Mouse (Mus musculus) kidney, postnatal 4 days (tissue): ENCODE data around the gene Hist2h3c2.
A peak's percentile ranks its signal among the peaks of the same experiment; 100 is the strongest.
"Not testable (repeated sequence)": the region's sequence is repeated elsewhere in the genome, so short reads cannot be mapped to it uniquely, and the experiment has no call there.

Source experiments
- DNase-seq, 2 experiments: peaks; one replicate each; pipeline ENCODE4 v3.0.0; 2021; ENCODE audit warnings: mixed read lengths in 2 of 2

The Hist2h3c2 gene

DNA sequence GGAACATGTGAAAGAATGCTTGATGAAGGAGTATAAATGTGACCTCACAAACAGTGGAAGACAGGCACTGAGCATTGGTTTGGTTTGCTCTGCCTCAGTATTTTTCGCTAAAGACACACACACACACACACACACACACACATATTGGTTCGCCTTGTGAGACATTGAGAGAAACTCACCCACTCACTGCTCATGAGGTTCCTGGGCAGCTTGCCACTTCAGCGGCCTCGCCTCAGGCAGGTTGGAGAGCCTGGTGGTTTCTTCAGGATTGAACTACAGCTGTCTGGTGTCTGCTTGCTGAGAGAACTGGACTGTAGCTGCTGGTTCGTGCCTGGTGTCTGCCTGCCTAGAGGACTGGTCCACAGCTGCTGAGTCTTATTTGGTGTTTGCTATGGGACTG is 21.3 kb upstream of the Hist2h3c2 start:
- DNase-seq: no peak

DNA sequence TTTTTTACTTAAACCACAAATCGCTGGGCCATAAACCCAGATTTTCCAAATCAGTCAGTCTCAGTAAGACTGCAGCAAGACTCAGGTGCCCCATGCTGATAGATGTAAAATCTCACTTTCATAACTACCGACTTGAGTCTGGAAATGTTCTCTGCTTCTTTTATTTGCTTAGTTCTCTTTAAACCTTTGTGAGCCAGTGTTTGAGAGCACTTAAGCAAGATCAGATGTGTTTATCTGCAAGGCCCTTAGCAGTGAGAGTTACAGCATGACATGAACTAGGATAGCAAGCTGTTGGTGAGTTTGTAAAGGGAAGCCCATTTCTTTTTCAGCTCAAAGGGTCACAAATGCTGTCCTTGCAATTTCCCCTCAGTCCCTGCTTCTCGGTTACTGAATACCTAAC is 18.3 kb upstream of the Hist2h3c2 start:
- DNase-seq: no peak

- no peak for DNase-seq
Measured at GRCm38 (mm10) chr3:96255926-96256593, 17.1 kb upstream of the Hist2h3c2 start.

GRCm38 (mm10) chr3:96254683-96255355 is 15.9 kb upstream of the Hist2h3c2 start:
- DNase-seq: peak in 1 of 2 experiments; percentile 43

GRCm38 (mm10) chr3:96251787-96252186 is 12.9 kb upstream of the Hist2h3c2 start:
- DNase-seq: no peak

GRCm38 (mm10) chr3:96250890-96251289 is 12.0 kb upstream of the Hist2h3c2 start:
- no peak for DNase-seq

DNA sequence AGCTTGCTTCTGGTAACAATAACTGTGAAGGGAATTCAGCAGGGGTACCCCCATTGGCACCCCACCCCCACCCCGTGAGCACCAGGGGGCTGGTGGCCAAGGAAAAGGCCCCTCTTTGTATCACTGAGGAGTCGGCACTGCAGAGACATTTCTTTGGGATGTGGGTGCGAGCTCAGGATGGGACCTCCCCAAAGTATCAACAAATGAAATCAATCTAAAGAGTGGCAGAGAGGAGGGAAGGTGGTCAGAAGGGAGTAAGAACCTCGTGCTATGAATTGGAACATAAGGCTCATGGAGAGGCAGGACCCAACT is 10.1 kb upstream of the Hist2h3c2 start:
- no peak for DNase-seq

DNA sequence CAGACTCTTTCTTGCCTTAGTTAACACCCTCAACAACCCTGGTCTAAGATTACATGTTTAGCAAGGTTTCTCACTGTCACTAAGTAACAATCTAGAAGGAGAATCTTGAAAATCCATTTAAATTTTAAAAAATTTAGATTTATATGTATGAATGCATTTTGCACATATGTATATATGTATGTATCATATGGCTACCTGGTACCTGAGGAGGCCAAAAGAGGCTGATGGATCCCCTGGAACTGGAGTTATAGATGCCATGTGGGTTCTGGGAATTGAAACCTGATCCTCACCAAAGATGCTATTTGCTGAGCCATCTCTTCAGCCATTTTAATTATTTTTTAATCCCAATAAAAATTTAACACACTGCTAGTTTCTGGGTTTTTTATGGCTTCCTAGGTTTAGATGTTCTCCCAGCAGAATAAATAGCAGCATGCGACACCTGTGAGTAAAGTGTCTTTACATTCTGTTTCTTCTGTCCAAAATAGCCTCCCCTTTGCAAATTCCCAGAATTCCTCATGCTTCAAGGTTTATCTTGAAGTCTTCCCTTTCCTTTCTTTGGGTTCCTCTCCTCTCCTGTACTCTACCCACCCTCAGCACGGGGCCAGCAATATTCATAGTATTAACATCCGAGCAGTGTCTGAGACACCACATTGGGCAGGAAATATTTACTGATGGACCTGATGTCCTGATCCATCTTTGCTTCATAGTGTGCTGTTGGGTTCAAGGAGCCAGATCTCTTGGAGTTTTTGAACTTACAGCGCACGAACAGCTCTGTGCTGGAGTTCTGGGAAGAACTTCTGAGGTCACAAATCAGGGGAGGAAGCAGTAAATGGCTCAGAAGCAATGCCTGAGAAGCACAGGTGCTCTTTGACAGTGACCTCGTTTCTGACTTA is 9.5 kb upstream of the Hist2h3c2 start:
- DNase-seq: no peak

DNA sequence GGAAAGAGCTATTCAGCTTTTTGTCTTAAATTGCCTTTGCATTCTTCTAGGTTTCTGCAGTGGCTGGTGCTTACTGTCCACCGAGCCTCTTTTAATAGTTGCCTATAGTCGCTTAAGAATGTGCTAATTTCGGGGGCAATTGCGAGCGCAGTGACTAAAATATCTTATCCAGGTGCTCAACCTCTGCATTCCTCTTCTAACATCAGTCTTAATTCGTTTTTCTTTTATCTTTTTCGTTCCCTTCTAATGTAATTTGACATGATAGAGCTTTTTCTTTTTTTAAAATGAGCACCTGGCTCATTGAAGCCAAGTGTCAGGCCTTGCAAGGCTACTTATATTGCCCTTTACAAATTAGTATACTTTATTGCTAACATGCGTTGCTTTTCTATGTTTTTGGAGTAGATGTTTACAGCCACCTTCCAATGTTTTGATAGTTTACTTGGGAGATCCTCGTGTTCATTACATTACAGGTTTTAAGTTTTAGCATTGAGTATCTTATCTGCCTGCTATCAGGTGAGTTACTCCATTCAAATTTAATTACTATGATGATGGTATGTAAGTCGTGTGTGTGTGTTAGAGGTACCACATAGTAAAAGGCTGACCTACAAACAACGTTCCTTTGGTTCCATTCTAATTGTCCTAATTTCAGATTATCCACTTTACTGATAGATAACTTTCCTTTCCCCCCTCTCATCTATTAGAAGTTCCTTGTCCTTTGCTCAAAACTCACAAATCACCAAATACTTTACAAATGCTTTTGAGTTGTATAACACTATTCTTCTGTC is 8.6 kb upstream of the Hist2h3c2 start:
- no peak for DNase-seq

DNA sequence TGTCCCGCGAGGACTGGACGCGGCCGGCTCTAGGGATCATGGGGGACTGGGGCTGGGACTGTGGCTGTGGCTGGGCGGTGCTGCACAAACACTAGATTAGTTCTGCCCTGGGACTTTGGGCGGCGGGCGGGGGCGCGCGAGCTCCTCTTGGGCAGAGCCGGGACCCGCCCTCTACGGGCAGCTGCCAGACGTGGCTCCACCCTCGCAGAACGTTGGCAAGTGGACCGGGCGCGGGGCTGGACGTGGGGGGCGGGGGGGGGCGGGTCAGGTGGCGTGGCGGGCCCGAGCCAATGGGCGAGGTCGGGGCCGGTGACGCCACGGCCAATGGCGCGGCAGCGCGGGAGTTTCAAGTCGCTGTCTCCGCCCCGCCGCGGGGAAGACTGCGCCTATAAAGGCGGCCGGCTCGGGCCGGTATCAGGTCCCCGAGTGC is 7.5 kb upstream of the Hist2h3c2 start, which contains the start of gene Hist2h3c1:
Gene Hist2h3c1 (plus strand): TSS at position 259 of the 430 bp plus-strand sequence.
- DNase-seq: not testable (repeated sequence)

GRCm38 (mm10) chr3:96246018-96246417 is 7.1 kb upstream of the Hist2h3c2 start:
- not testable (repeated sequence) for DNase-seq

DNA sequence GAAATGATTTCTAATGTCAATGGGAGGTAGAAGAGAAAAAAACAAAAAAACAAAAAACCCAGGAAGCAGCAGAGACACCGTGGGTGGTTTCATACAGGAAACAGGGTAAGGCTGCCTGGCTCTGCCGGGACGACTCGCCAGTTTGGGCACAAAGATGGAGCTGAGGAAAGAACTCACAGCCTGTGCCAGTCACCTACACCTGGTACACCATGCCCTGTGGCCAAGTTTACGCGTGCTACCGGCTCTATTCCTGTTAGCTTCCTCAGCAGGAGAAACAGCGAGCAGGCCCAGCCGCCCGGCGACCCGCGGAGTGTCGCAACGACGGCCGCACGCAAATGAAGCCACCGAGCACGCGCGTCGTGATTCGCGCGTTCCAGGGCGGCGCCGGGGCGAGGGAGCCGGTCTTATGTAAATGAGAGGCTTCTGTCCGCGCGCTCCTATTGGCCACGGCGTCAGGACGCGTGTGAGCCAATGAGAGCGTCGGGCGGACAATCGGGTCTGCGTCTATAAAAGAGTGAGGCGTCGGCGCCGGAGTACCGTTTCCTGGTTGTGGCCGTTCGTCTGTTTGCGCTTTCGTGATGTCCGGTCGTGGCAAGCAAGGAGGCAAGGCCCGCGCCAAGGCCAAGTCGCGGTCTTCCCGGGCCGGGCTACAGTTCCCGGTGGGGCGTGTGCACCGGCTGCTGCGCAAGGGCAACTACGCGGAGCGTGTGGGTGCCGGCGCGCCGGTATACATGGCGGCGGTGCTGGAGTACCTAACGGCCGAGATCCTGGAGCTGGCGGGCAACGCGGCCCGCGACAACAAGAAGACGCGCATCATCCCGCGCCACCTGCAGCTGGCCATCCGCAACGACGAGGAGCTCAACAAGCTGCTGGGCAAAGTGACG is 6.3 kb upstream of the Hist2h3c2 start, which contains the start of gene Hist2h2aa1:
Gene Hist2h2aa1 (plus strand): TSS at position 495 of the 884 bp plus-strand sequence.
- peak; percentile 86 to 91 for DNase-seq

- no peak for DNase-seq
Measured at GRCm38 (mm10) chr3:96243921-96244572, 5.1 kb upstream of the Hist2h3c2 start.

- no peak for DNase-seq
Measured at GRCm38 (mm10) chr3:96240799-96241197, 1.9 kb upstream of the Hist2h3c2 start.

- peak; percentile 94 to 97 for DNase-seq
Measured at GRCm38 (mm10) chr3:96239949-96240798, 1.2 kb upstream of the Hist2h3c2 start, which contains the start of gene Hist2h2aa2. Gene Hist2h2aa2, minus strand, starts transcription at chr3:96240276.

DNA sequence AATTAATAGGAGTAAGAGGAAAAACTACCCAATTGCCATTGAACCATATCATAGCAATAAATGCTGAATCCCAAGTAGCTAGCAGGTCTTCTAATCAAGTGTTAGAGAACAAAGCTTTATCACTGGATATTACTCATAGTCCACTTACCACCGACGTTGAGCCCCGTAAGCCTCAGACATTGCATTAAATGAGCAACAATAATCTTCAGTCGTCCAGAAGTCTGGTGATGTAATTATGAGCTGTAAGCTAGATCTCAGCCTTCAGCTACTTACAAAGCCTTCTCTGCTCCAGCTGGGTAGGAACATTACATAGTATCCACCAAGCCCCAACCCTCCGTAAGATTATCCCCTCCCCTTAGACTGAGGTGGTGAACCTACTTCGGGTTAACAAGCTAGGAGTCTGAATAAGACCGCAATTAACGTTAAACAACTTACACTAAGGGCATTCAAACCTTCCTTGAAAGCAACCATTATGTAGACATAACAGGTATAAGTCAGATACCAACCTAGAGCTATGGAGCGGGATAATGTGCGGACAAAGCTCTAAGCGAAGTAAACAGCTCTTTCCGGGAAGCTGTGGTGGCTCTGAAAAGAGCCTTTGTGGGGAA is 919 bp downstream of the Hist2h3c2 start:
- peak in 1 of 2 experiments; percentile 7 for DNase-seq

DNA sequence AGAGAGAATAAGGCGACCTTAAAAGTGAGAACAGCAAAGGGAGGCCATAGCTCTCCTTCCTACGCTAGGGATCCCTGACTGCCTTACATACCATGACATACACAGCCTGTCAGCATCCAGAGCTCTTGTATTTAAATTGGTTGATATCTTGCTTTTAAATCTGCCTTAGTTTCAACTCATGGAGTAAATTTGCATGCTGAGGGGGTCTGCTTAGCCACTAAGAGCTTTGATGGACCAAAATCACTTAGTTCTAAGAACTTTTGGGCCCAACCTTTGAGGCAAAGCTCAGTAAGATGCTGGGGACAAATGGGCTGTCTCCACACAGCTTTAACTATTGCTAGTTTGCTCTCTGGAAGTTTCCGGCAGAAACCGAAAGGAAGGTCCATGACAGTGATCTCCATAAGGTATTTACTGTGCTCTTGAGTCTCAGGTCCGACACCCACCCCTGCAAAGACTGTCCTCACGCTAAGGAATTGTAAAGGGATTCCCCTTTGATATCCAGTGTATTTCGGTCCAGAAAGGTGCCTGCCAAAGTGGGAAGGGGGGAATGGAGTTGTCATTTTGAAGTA is 1.5 kb downstream of the Hist2h3c2 start:
- DNase-seq: peak in 1 of 2 experiments; percentile 8

GRCm38 (mm10) chr3:96236834-96237334 is 2.0 kb downstream of the Hist2h3c2 start:
- DNase-seq: peak in 1 of 2 experiments; percentile 10

- DNase-seq: no peak
Measured at GRCm38 (mm10) chr3:96235836-96236235, 3.1 kb downstream of the Hist2h3c2 start.
